Mouse (Mus musculus): ENCODE measurements around the gene Cdc20b.
"Not testable (repeated sequence)": the region's sequence is repeated elsewhere in the genome, so short reads cannot be mapped to it uniquely, and the experiment has no call there.

The Cdc20b gene

GRCm38 (mm10) chr13:113034950-113035421 is at the start of gene Cdc20b:
TSS of gene Cdc20b (plus strand) at chr13:113035111.
- DNase-seq (ENCODE audit: low spot score), result peak; percentile 56

GRCm38 (mm10) chr13:112985605-112986450 is 49.1 kb upstream of the Cdc20b start:
- no peak for DNase-seq (ENCODE audit: low spot score)

GRCm38 (mm10) chr13:112986451-112986950 is 48.4 kb upstream of the Cdc20b start:
- no peak for DNase-seq (ENCODE audit: low spot score)

- DNase-seq (ENCODE audit: low spot score), result peak; percentile 93
These were observed 47.4 kb upstream of the Cdc20b start, which contains the start of gene Ccno for GRCm38 (mm10) chr13:112987532-112987943. TSS of gene Ccno (plus strand) at chr13:112987802.

- DNase-seq (ENCODE audit: low spot score), result no peak
These were observed 46.9 kb upstream of the Cdc20b start for GRCm38 (mm10) chr13:112987991-112988390.

- DNase-seq (ENCODE audit: low spot score), result no peak
These were observed 46.0 kb upstream of the Cdc20b start for GRCm38 (mm10) chr13:112988866-112989265.

GRCm38 (mm10) chr13:112989541-112989940 is 45.4 kb upstream of the Cdc20b start:
- DNase-seq (ENCODE audit: low spot score), result no peak

GRCm38 (mm10) chr13:112990346-112990745 is 44.6 kb upstream of the Cdc20b start:
- DNase-seq (ENCODE audit: low spot score), result no peak

- peak; percentile 59 for DNase-seq (ENCODE audit: low spot score)
These were observed 41.3 kb upstream of the Cdc20b start, which contains the start of gene Mcidas for GRCm38 (mm10) chr13:112993531-112994152. TSS of gene Mcidas (plus strand) at chr13:112993845.

GRCm38 (mm10) chr13:112994191-112994590 is 40.7 kb upstream of the Cdc20b start:
- peak; percentile 46 for DNase-seq (ENCODE audit: low spot score)

GRCm38 (mm10) chr13:112996407-112996806 is 38.5 kb upstream of the Cdc20b start:
- no peak for DNase-seq (ENCODE audit: low spot score)

- DNase-seq (ENCODE audit: low spot score), result no peak
These were observed 37.5 kb upstream of the Cdc20b start for GRCm38 (mm10) chr13:112997369-112997768.

- DNase-seq (ENCODE audit: low spot score), result no peak
These were observed 36.3 kb upstream of the Cdc20b start for GRCm38 (mm10) chr13:112998427-112999201.

GRCm38 (mm10) chr13:113000090-113000489 is 34.8 kb upstream of the Cdc20b start:
- no peak for DNase-seq (ENCODE audit: low spot score)

GRCm38 (mm10) chr13:113000576-113001318 is 34.2 kb upstream of the Cdc20b start:
- no peak for DNase-seq (ENCODE audit: low spot score)

- no peak for DNase-seq (ENCODE audit: low spot score)
These were observed 22.2 kb upstream of the Cdc20b start for GRCm38 (mm10) chr13:113012683-113013082.

GRCm38 (mm10) chr13:113013174-113013953 is 21.5 kb upstream of the Cdc20b start:
- not testable (repeated sequence) for DNase-seq (ENCODE audit: low spot score)

- no peak for DNase-seq (ENCODE audit: low spot score)
These were observed 13.4 kb upstream of the Cdc20b start for GRCm38 (mm10) chr13:113021521-113021920.

- no peak for DNase-seq (ENCODE audit: low spot score)
These were observed 12.4 kb upstream of the Cdc20b start for GRCm38 (mm10) chr13:113022467-113022866.
